Mouse (Mus musculus) hindbrain, embryonic 11.5 days (tissue): ENCODE measurements around the gene Zfp697. TPM values are rescaled to one million over a fixed set of nuclear protein-coding genes. Genes with fewer than 3 reads are reported as not detected.
"Not testable (repeated sequence)": the region's sequence is repeated elsewhere in the genome, so short reads cannot be mapped to it uniquely, and the experiment has no call there.

ENCODE experiments used
- ATAC-seq: fragments of 200-750 bp; cut with Nextera tagmentation; 2 replicates; pipeline ENCODE4 v1.8.0; 2017; ENCODE audit warnings: mild to moderate bottlenecking, moderate TSS enrichment, moderate library complexity; ENCODE audit not compliant: low FRiP score
- DNase-seq: peaks from one replicate; pipeline ENCODE4 v3.0.0-alpha.2; 2015; ENCODE audit warnings: low spot score
- H3K27ac ChIP-seq: fragments of 300-500 bp; sonication (generic); 2 replicates; pipeline ENCODE4 v1.5.1; 2014; ENCODE audit warnings: mild to moderate bottlenecking, low read depth, low read length
- H3K27me3 ChIP-seq: fragments of 300-500 bp; sonication (generic); 2 replicates; pipeline ENCODE4 v1.6.1; 2014; ENCODE audit warnings: mild to moderate bottlenecking, low read length, moderate library complexity, mixed read lengths; ENCODE audit not compliant: control insufficient read depth, insufficient read depth
- H3K36me3 ChIP-seq: fragments of 300-500 bp; sonication (generic); 2 replicates; pipeline ENCODE4 v1.6.1; 2014; ENCODE audit warnings: mild to moderate bottlenecking, low read length, moderate library complexity, mixed read lengths; ENCODE audit not compliant: control insufficient read depth, insufficient read depth
- H3K4me1 ChIP-seq: fragments of 300-500 bp; sonication (generic); replicated peaks from 2 replicates; pipeline ENCODE4 v1.6.1; 2014; ENCODE audit warnings: low read length, mixed read lengths; ENCODE audit not compliant: control insufficient read depth, insufficient read depth
- H3K4me2 ChIP-seq: fragments of 300-500 bp; sonication (generic); replicated peaks from 2 replicates; pipeline ENCODE4 v1.6.1; 2014; ENCODE audit warnings: mild to moderate bottlenecking, low read depth, low read length
- H3K4me3 ChIP-seq: fragments of 300-500 bp; sonication (generic); 2 replicates; pipeline ENCODE4 v1.5.1; 2014; ENCODE audit warnings: low read depth, low read length
- H3K9ac ChIP-seq: fragments of 300-500 bp; sonication (generic); 2 replicates; pipeline ENCODE4 v1.6.1; 2014; ENCODE audit warnings: low read depth, low read length
- H3K9me3 ChIP-seq: fragments of 300-500 bp; sonication (generic); 2 replicates; pipeline ENCODE4 v1.6.1; 2016; ENCODE audit warnings: low read length; ENCODE audit not compliant: control insufficient read depth
- WGBS: fragments of 180-500 bp; shearing (Covaris S2); extraction: QIAGEN DNeasy Blood & Tissue Kit; methylation state at CpG from one replicate; pipeline ENCODE4 v1.1.7; 2014; 5-methylcytosine and 5-hydroxymethylcytosine counted together
- polyA plus RNA-seq: library from polyadenylated mRNA; unstranded; fragments of >200 nt; fragmentation: Nextera tagmentation; extraction: Ambion mirVana; gene quantifications from 2 replicates; pipeline ENCODE4 v1.2.1, GENCODE M21; 2014

The Zfp697 gene
- polyA plus RNA-seq, 1 experiment from 2014 or later: 15.5 TPM

DNA sequence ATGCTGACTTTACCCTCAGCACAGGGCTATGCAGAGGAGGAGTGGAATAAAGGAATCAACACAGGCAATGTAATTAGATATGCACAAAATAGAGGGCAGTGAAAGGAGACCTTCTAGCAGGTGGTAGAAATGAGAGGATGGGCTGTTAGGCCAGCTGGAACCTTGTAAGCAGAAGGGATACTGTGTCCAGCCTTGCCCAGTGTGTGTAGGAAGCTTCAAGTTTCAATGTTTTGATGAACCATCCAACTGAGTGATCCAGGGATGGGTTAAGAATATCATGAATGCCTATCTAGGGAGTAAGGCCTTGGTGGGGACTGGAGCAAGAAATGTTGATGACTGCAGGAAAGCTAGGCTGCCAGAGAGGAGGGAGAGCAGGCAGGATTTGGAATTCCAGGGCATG, 112.8 kb downstream of the Zfp697 start:
- not testable (repeated sequence) for H3K4me3 ChIP-seq, H3K9ac ChIP-seq, H3K4me1 ChIP-seq, H3K9me3 ChIP-seq, H3K36me3 ChIP-seq, DNase-seq, H3K27ac ChIP-seq, H3K27me3 ChIP-seq, H3K4me2 ChIP-seq, ATAC-seq

DNA sequence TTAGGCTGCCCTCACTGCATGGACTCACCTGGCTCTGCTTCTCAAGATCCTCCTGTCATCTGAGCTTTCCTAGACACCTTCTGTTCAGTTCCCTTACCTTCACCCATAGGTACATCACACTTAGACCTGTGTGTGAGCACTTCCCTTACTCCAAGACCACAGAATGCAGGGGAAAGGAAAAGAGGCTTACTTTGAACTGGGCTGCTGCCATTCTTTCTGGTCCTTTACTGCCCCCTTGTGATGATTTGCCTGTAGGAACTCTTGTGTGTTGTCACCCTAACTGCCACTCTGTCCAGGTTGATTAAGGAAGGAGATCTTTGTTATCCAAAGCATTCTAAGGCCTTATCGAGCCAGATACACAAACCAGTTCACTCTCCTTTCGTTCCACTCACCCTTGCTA, 114.5 kb downstream of the Zfp697 start:
- not testable (repeated sequence) for ATAC-seq, H3K9ac ChIP-seq, H3K9me3 ChIP-seq, H3K4me3 ChIP-seq, H3K4me2 ChIP-seq, H3K36me3 ChIP-seq, H3K27ac ChIP-seq, DNase-seq, H3K4me1 ChIP-seq, H3K27me3 ChIP-seq
- no CpG with 5 or more reads among the region's 2 CpGs for WGBS

DNA sequence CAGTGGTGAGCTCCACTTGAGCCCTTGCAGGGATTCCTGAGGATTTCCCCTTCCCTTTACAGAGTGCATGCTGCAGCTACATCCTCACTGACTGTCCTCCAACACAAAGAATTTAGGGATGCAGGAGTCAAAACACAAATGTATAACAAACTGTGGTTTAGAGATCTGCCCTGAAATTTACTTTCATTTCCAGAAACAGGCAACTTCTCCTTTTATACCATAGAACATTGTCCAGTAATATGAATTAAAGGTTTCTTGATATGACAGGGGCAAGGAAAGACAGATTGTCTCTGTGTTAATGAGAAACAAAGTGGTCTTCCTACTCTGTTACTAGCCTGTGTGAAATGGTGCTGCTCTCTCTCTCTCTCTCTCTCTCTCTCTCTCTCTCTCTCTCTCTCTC, 115.1 kb downstream of the Zfp697 start:
- DNase-seq, ATAC-seq, H3K4me1 ChIP-seq, H3K4me2 ChIP-seq, H3K27ac ChIP-seq, H3K27me3 ChIP-seq, H3K4me3 ChIP-seq, H3K36me3 ChIP-seq, H3K9ac ChIP-seq, H3K9me3 ChIP-seq: not testable (repeated sequence)

DNA sequence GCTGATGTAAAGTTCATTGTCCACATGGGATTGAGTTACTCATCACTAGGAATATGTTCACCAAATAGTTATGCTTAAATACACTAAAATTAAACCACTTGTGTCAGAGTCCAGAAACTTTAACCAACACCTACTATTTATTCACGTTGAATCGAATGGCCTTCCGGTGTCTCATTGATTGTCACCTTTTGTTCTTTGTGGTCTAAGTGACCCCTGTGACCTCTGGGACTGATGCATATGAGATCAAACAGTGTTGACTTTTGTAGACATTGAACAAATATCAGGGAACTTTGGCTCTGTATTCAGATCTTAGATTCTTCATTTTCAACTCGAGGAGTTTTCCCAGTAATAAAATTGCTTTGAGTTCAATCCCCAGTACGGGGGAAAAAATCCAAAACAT, 125.0 kb downstream of the Zfp697 start:
- H3K27ac ChIP-seq, H3K4me2 ChIP-seq, H3K36me3 ChIP-seq, H3K9me3 ChIP-seq, DNase-seq, ATAC-seq, H3K27me3 ChIP-seq, H3K4me1 ChIP-seq, H3K4me3 ChIP-seq, H3K9ac ChIP-seq: not testable (repeated sequence)
- WGBS: no CpG with 5 or more reads among the region's 5 CpGs

DNA sequence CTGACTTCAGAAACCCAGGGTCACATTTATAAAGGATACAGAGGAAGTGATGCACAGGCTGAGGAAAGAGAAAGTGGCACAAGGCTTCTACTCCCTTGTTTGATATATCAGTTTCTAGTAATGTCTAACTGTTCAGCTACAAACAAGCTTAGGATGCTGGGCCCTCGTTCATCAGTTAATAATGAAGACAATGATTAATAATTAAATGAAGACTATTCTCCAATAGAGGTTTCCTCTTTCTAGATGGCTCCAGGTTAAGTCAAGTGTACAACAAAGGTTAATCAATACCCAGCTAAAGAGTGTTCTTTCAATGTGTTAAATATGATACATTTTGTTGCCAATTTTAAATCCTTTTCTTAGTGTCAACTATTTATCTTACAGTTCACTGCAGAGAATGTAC, 128.2 kb downstream of the Zfp697 start, which contains the start of gene Hsd3b4:
Gene Hsd3b4 (minus strand): TSS at position 101 of the 400 bp plus-strand sequence.
- not testable (repeated sequence) for H3K27ac ChIP-seq, H3K9ac ChIP-seq, H3K4me1 ChIP-seq, H3K4me3 ChIP-seq, H3K9me3 ChIP-seq, ATAC-seq, DNase-seq, H3K27me3 ChIP-seq, H3K36me3 ChIP-seq, H3K4me2 ChIP-seq
- WGBS: no CpG with 5 or more reads among the region's 1 CpGs

DNA sequence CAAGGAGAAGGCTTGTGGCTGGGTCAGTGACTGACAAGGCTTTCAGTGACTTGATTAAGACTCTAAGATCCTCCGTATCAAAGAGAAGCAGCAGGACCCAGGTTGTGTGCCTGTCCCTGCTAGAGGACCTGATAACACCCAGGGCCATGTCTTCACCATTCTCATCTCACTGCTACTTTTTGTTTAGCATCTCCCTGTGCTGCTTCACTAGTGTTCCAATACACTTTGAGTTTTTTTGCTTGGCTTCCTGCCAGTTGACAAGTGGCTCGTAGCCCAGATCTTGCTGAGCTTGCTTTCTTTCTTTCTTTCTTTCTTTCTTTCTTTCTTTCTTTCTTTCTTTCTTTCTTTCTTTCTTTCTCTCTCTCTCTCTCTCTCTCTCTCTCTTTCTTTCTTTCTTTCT, 140.5 kb downstream of the Zfp697 start:
- not testable (repeated sequence) for H3K9ac ChIP-seq, H3K4me3 ChIP-seq, H3K27ac ChIP-seq, H3K36me3 ChIP-seq, ATAC-seq, H3K4me1 ChIP-seq, H3K27me3 ChIP-seq, H3K4me2 ChIP-seq, H3K9me3 ChIP-seq, DNase-seq
- no CpG with 5 or more reads among the region's 2 CpGs for WGBS

DNA sequence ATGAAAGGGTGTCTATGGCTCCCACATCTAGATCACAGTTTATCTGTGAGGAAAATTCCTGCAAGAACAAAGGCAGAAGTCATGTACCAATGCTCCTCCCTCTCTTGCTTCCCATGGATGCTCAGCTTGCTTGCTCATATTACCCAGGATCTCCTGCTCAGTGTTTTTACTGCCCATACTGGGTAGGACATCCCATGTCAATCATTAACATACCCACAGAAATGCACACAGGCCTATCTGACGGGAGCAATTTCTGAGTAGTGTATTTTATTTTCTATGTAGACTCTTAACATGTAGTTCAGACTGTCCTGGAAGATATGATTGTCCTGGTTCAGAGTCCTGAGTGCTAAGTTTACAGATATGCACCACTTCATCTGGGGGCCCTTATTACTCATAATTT, 142.3 kb downstream of the Zfp697 start:
- H3K4me1 ChIP-seq, H3K27me3 ChIP-seq, H3K9ac ChIP-seq, H3K9me3 ChIP-seq, ATAC-seq, H3K27ac ChIP-seq, DNase-seq, H3K4me3 ChIP-seq, H3K4me2 ChIP-seq, H3K36me3 ChIP-seq: not testable (repeated sequence)
- no CpG with 5 or more reads among the region's 1 CpGs for WGBS

DNA sequence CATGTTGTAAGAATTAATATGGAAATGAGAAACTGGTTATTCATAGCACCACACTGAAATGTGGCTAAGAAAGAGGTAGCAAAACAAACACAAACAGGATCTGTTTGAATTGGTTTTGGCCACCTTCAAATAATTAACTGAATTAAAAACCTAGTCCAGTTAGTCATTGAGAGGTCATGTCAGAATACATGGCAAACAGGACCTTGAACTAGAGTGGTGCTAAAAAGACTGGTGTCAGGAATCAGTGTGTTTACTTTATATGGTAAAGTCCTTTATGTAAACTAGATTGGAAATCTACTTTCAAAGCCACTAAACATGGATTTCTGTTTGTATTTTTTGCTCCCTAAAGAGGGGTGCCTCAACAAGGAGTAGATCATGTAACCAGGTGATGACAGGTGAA, 142.7 kb downstream of the Zfp697 start:
- not testable (repeated sequence) for H3K27ac ChIP-seq, DNase-seq, H3K9ac ChIP-seq, ATAC-seq, H3K4me1 ChIP-seq, H3K9me3 ChIP-seq, H3K4me2 ChIP-seq, H3K36me3 ChIP-seq, H3K4me3 ChIP-seq, H3K27me3 ChIP-seq

DNA sequence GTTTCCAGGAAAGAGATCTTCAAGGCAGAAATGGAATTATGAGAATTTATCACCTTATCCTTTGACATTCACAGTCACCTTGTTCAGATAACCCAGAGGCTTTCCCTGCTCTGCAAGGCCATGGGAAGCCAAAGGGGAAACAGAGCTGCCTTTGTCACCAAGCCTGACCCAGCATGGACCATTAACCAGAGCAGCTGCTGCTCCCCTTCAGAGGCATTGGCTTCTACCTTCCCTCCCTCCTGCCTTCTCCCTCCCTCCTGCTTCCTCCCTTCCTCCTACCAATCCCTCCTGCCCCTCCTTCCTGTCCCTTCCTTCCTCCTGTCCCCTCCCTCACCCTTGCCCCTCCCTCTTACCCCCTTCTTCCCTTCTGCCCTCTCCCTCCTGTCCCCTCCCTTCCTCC, 165.4 kb downstream of the Zfp697 start:
- not testable (repeated sequence) for H3K36me3 ChIP-seq, H3K4me3 ChIP-seq, DNase-seq, H3K27ac ChIP-seq, H3K9me3 ChIP-seq, H3K9ac ChIP-seq, H3K27me3 ChIP-seq, ATAC-seq, H3K4me2 ChIP-seq, H3K4me1 ChIP-seq
